12 mouse cellular contexts compared by ENCODE assay signal in the genomic region with DNA sequence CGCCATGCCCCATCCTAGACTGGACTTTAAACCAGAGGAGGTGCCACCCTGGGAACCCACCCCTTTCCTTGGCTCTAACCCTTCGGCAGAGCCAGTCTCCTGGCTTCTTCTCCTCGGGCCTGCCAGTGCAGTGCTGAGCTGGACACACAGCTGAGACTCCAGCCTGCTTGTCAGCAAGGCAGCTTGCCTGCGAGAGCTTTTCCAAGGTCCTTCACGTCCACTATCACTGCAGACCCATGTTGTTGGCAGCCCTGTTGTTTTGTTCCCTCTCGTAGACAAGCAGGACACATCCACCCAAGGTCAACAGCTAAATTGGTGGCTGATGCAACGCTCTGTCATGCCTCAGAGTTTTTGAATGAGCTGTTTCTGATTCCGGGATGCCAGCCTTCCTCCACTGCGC. TPM values are rescaled to one million over a fixed set of nuclear protein-coding genes. Genes with fewer than 3 reads are reported as not detected.
DNase-seq lines count a peak whose midpoint lies in the region; ATAC-seq and TF ChIP-seq lines count a peak whose summit lies in the region.
"Had no signal": no experiment of that assay in that cellular context is flagged by ENCODE, and none has a peak within 500 bp of the region (broad histone marks: within the 10 kb centered on the region; RNA-seq: fewer than 3 reads in every experiment).

No protein-coding gene starts in this region.

- no peak overlapping the region for H3ac ChIP-seq in myocyte (ENCODE audit: control insufficient read depth, insufficient read length)

- WGBS in heart, adult 2 months, result 53% methylated on average over 9 of the region's 9 CpGs
- 56% methylated on average over 9 of the region's 9 CpGs for WGBS in heart, embryonic 13.5 days
- 87% methylated on average over 9 of the region's 9 CpGs for WGBS in neural tube, embryonic 15.5 days

- no peak overlapping the region for H3K4me3 ChIP-seq in heart, adult 2 months
- no peak overlapping the region for H3K4me3 ChIP-seq in heart, embryonic 13.5 days
- H3K4me3 ChIP-seq in myocyte, result no peak overlapping the region
- H3K4me3 ChIP-seq in neural tube, embryonic 15.5 days (replicated peaks), result no peak overlapping the region
- H3K4me3 ChIP-seq: embryonic facial prominence, embryonic 10.5 days; forebrain, embryonic 13.5 days had no signal

- no peak for TF ChIP-seq CTCF in heart, adult 2 months (IDR thresholded peaks at IDR 0.05)

- intact Hi-C loops in heart, adult 2 months (cut with DNase I), result loop anchor here (5.0 kb wide), 1 partner anchor 315 kb away; no protein-coding TSS in a partner anchor
- intact Hi-C loops in heart, postnatal 25 days (cut with DNase I), result no loop called here

- peak; percentile 54 for TF ChIP-seq POLR2A in heart, adult 2 months (IDR thresholded peaks at IDR 0.05; ENCODE audit: insufficient read depth, low read depth, low read length)
- peak; percentile 41 for TF ChIP-seq POLR2A in myocyte (IDR thresholded peaks at IDR 0.05; ENCODE audit: insufficient read length, low read depth)

- no peaks in the 10 kb centered on the region for H3K27me3 ChIP-seq in heart, adult 2 months (ENCODE audit: control insufficient read depth, insufficient read depth, low read length)
- H3K27me3 ChIP-seq in heart, embryonic 13.5 days (replicated peaks), result peaks cover 6% of the 10 kb centered on the region; the same call in 1 of the 2 replicates
- H3K27me3 ChIP-seq in myocyte (ENCODE audit: control insufficient read depth, insufficient read depth, insufficient read length), result no peaks in the 10 kb centered on the region
- H3K27me3 ChIP-seq in neural tube, embryonic 15.5 days (replicated peaks), result no peaks in the 10 kb centered on the region

- H3K36me3 ChIP-seq in heart, adult 2 months (ENCODE audit: control insufficient read depth, insufficient read depth, low read length), result no peaks in the 10 kb centered on the region
- H3K36me3 ChIP-seq in heart, embryonic 13.5 days, result no peaks in the 10 kb centered on the region
- H3K36me3 ChIP-seq in myocyte (ENCODE audit: control insufficient read depth, insufficient read depth), result no peaks in the 10 kb centered on the region
- H3K36me3 ChIP-seq in neural tube, embryonic 15.5 days, result no peaks in the 10 kb centered on the region
- H3K36me3 ChIP-seq: embryonic facial prominence, embryonic 10.5 days had no signal

- H3K4me2 ChIP-seq in heart, embryonic 13.5 days, result no peak overlapping the region
- H3K4me2 ChIP-seq in myocyte (ENCODE audit: low read depth), result peak overlapping the region; percentile 58
- no peak overlapping the region for H3K4me2 ChIP-seq in neural tube, embryonic 15.5 days
- H3K4me2 ChIP-seq: forebrain, embryonic 13.5 days had no signal

- no peaks in the 10 kb centered on the region for H3K9me3 ChIP-seq in heart, embryonic 13.5 days
- no peaks in the 10 kb centered on the region for H3K9me3 ChIP-seq in neural tube, embryonic 15.5 days (replicated peaks)
- H3K9me3 ChIP-seq: embryonic facial prominence, embryonic 10.5 days; forebrain, embryonic 13.5 days had no signal

- H3K4me1 ChIP-seq in heart, adult 2 months (ENCODE audit: control insufficient read depth, insufficient read depth, low read length), result peaks cover 17% of the 10 kb centered on the region
- H3K4me1 ChIP-seq in heart, embryonic 13.5 days, result peaks cover 36% of the 10 kb centered on the region
- H3K4me1 ChIP-seq in neural tube, embryonic 15.5 days, result peaks cover 26% of the 10 kb centered on the region

- H3K9ac ChIP-seq in heart, adult 2 months (ENCODE audit: low read depth, low read length), result 0 out of 2 replicates have a peak overlapping the region, but pooled peaks have one; percentile 18
- H3K9ac ChIP-seq in heart, embryonic 13.5 days, result peak overlapping the region; percentile 30
- H3K9ac ChIP-seq in neural tube, embryonic 15.5 days (replicated peaks), result no peak overlapping the region
- H3K9ac ChIP-seq: forebrain, embryonic 13.5 days had no signal

- DNase-seq in heart, adult 2 months, result peak; percentile 55 to 79
- no peak for DNase-seq in heart, postnatal 25 days (ENCODE audit: low spot score)
- peak; percentile 42 for DNase-seq in NIH3T3 (ENCODE audit: low read depth)
- no peak for DNase-seq in thymus, postnatal 4 days
- no peak for DNase-seq in retina, postnatal 1 day
- DNase-seq: left cerebral cortex, postnatal 4 days; midbrain, embryonic 14.5 days had no signal

- H3K79me2 ChIP-seq in heart, adult 2 months (replicated peaks; ENCODE audit: control insufficient read depth, insufficient read depth, low read length), result no peaks in the 10 kb centered on the region
- peaks cover 9% of the 10 kb centered on the region for H3K79me2 ChIP-seq in myocyte (ENCODE audit: control insufficient read depth, insufficient read depth)

- TF ChIP-seq EP300 in heart, adult 2 months (IDR thresholded peaks at IDR 0.05; ENCODE audit: insufficient read depth, low read depth, low read length), result peak; percentile 94

- peak overlapping the region; percentile 85 for H3K27ac ChIP-seq in heart, adult 2 months
- H3K27ac ChIP-seq in heart, embryonic 13.5 days (replicated peaks), result no peak overlapping the region; the same call in 1 of the 2 replicates
- H3K27ac ChIP-seq in neural tube, embryonic 15.5 days (replicated peaks), result no peak overlapping the region
- H3K27ac ChIP-seq: embryonic facial prominence, embryonic 10.5 days; forebrain, embryonic 13.5 days had no signal

- no peak for ATAC-seq in heart, embryonic 13.5 days (ENCODE audit: extremely low read depth, insufficient number of reproducible peaks, low FRiP score, low TSS enrichment)
- no peak for ATAC-seq in neural tube, embryonic 15.5 days (ENCODE audit: low FRiP score)
- ATAC-seq: forebrain, embryonic 13.5 days had no signal

TF ChIP-seq in myocyte, 11 proteins besides CTCF, POLR2A, EP300 and RAD21:
- TF ChIP-seq CEBPB (IDR thresholded peaks at IDR 0.05; ENCODE audit: insufficient read depth, poor library complexity, severe bottlenecking) (peak; percentile 97), E2F4 (IDR thresholded peaks at IDR 0.05; ENCODE audit: insufficient read depth) (no peak)

RNA-seq across cellular contexts. Expression of a gene that starts 3.0 kb away (rescaled TPM):
- total RNA-seq in heart, adult 2 months (2021), result 10 to 100 TPM; 22.3 to 26.0 TPM
- polyA plus RNA-seq in heart, adult 2 months (2012; rRNA removed), result 19.0 and 20.3 TPM in 2 replicates
- 10 to 100 TPM; 22.5 to 30.5 TPM for total RNA-seq in heart, postnatal 25 days (2021)
- polyA plus RNA-seq in heart, embryonic 13.5 days (2015; fragmentation: Nextera tagmentation; extraction: Ambion mirVana), result 5.9 and 7.4 TPM in 2 replicates
- polyA plus RNA-seq in myocyte (2012; fragmentation: generic; extraction: Trizol), result 34.3 TPM
- polyA plus RNA-seq in neural tube, embryonic 15.5 days (2015; fragmentation: Nextera tagmentation; extraction: Ambion mirVana), result 35.8 and 46.3 TPM in 2 replicates

RNA-seq across cellular contexts. Expression of a gene that starts 39.3 kb away (rescaled TPM):
- total RNA-seq in heart, adult 2 months (2021), result 10 to 100 TPM; 85.9 to 93.3 TPM
- 106 and 107 TPM in 2 replicates for polyA plus RNA-seq in heart, adult 2 months (2012; rRNA removed)
- 10 to 100 TPM; 82.3 to 89.7 TPM for total RNA-seq in heart, postnatal 25 days (2021)
- polyA plus RNA-seq in heart, embryonic 13.5 days (2015; fragmentation: Nextera tagmentation; extraction: Ambion mirVana), result 41.4 and 42.1 TPM in 2 replicates
- 31.1 TPM for polyA plus RNA-seq in myocyte (2012; fragmentation: generic; extraction: Trizol)
- polyA plus RNA-seq in neural tube, embryonic 15.5 days (2015; fragmentation: Nextera tagmentation; extraction: Ambion mirVana), result 45.2 and 48.5 TPM in 2 replicates

Comparison
In these comparisons a context has a peak if more than half of its experiments do, and no peak if none do; other contexts are left out.
1. DNase-seq: peak in heart, adult 2 months (2 of 2) and NIH3T3 (single experiment); none in heart, postnatal 25 days (single experiment), thymus, postnatal 4 days (single experiment) and retina, postnatal 1 day (single experiment).